Mouse (Mus musculus) E14TG2a.4 (cell line): ENCODE results near the gene Dennd4a.

ENCODE experiments used
- CTCF ChIP-seq: conservative IDR thresholded peaks from 2 replicates; pipeline ENCODE4 v1.5.1; 2014; ENCODE audit warnings: low read length
- NANOG ChIP-seq: IDR thresholded peaks from 2 replicates; pipeline ENCODE4 v1.6.1; 2014; ENCODE audit warnings: borderline replicate concordance, low read length, mixed read lengths
- POU5F1 ChIP-seq: IDR thresholded peaks from 2 replicates; pipeline ENCODE4 v1.6.1; 2014; ENCODE audit warnings: low read length, borderline replicate concordance

DNA sequence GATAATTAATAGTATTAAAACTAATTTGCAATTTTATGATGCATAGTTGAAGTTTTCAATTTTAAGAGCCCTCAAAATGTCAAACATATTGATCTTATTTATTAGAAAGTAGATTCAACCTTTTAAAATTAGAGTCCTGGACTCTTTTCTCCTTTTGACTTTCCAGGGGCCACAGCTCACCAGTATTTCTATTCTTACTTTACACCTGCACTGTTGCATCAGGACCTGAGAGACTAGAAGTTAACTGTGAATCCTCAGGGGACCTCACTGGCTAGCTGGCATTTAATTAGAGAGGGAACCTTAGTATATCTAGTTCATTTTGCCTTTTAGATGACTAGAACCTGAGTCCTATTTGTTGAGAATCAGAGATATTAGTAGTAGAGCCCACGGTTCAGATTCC is 38.4 kb downstream of the Dennd4a start:
- TF ChIP-seq CTCF (no peak), NANOG (no peak), POU5F1 (no peak)
